Mouse (Mus musculus): ENCODE results near the gene Taar7d. TPM values are rescaled to one million over a fixed set of nuclear protein-coding genes. Genes with fewer than 3 reads are reported as not detected.

Gene Taar7d
- not detected in 2 replicates for polyA plus RNA-seq (2012; rRNA removed)

DNA sequence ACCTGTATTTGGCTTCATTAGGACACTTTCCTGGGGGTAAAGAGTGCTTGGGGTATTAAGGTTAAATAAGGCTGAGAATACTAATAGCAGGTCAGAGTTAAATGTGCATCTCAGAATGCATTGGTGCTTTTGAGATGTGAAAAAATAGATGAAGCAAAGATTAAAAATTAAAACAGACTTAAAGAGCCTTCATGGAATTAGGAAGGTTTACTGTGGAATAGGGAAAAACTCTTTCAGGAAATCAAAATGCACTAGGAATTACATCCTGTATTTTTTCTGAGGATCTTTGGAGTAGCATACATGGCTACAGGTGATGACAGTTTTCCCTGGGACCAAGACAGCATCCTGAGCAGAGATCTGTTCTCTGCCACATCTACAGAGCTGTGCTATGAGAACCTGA lies at the start of gene Taar7d:
TSS of gene Taar7d (plus strand) at position 301 of the 400 bp plus-strand sequence.
- Histone ChIP-seq H3K36me3 (ENCODE audit: control insufficient read depth, insufficient read depth, low read length) (no peaks in the 10 kb centered on the region), H3K27me3 (replicated peaks; ENCODE audit: control insufficient read depth, insufficient read depth, low read length) (no peaks in the 10 kb centered on the region), H3K27ac (ENCODE audit: insufficient read depth, low read depth, low read length) (no peak within 1 kb of the TSS), H3K4me3 (ENCODE audit: insufficient read depth, low read depth, low read length) (no peak within 1 kb of the TSS), H3K4me1 (ENCODE audit: control insufficient read depth, insufficient read depth, low read length) (no peaks in the 10 kb centered on the region)
- DNase-seq, result no peak
- TF ChIP-seq POLR2A (IDR thresholded peaks at IDR 0.05; ENCODE audit: low read depth, low read length) (no peak), CTCF (conservative IDR thresholded peaks at IDR 0.05; ENCODE audit: insufficient read depth, insufficient read length, low read depth, low read length) (no peak)

DNA sequence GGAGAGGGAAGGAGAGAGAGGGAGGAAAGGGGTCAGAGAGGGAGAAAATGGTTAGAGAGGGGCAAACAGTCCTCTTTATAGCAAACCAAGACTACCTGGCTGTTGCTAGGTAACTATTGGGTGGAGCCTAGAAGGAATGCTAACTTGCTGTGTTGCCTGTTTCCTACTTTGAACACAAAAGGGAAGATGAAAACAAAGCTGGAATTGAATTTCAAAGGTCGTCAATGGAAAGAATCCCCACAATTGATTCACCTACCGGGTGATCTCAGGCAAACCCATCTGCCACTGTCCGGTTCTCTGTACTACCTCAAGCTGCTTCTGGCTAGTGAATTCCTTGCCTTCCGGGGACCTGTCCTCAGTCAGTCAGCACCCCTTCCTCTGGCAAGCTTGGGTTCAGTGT lies 49.1 kb upstream of the Taar7d start:
- no peaks in the 10 kb centered on the region for H3K36me3 ChIP-seq (ENCODE audit: control insufficient read depth, insufficient read depth, low read length)
- H3K27ac ChIP-seq (ENCODE audit: insufficient read depth, low read depth, low read length), result no peak overlapping the region
- TF ChIP-seq POLR2A (IDR thresholded peaks at IDR 0.05; ENCODE audit: low read depth, low read length) (no peak), CTCF (conservative IDR thresholded peaks at IDR 0.05; ENCODE audit: insufficient read depth, insufficient read length, low read depth, low read length) (no peak)
- no peak for DNase-seq
- H3K4me1 ChIP-seq (ENCODE audit: control insufficient read depth, insufficient read depth, low read length), result no peaks in the 10 kb centered on the region
- H3K4me3 ChIP-seq (ENCODE audit: insufficient read depth, low read depth, low read length), result no peak overlapping the region
- H3K27me3 ChIP-seq (replicated peaks; ENCODE audit: control insufficient read depth, insufficient read depth, low read length), result no peaks in the 10 kb centered on the region
- WGBS, result 47% methylated on average over 4 of the region's 4 CpGs

DNA sequence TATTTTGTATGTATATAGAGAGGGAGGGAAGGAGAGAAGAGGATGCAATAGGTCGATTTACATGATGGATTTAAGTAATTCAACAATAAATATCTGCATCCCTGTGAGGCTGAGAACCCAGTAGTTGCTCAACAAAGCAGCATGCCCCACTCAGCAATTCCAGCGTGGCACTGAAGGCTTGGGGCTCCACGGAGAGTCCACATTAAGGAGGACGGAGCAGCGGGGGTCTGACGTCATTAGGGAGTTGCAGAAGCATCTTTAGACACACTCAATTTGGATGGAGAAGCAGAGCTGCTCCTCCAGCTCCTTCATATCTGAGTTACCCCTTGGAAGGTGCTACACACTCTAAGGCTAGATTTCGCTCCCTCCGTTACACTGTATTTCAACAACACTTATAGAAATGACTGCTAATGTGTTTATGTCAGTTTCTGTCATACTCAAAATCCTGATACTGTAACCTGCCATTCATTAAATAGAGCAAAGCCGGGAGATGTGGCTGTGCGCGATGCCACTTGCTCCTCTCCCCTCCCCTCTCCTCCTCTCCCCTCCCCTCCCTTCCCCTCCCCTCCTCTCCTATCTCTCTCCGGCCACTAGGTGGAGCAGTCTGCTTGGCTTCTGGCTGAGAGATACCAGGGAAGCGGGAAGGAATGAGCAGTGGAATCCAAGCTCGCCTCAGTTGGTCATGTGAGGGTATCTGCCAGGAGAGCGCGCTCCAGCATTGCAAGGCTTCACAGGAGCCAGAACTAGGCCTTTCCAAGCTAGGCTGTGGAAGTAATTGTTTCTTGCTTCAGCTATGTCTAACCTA lies 47.9 kb upstream of the Taar7d start:
- H3K36me3 ChIP-seq (ENCODE audit: control insufficient read depth, insufficient read depth, low read length), result no peaks in the 10 kb centered on the region
- no peaks in the 10 kb centered on the region for H3K27me3 ChIP-seq (replicated peaks; ENCODE audit: control insufficient read depth, insufficient read depth, low read length)
- H3K4me3 ChIP-seq (ENCODE audit: insufficient read depth, low read depth, low read length), result no peak overlapping the region
- TF ChIP-seq POLR2A (IDR thresholded peaks at IDR 0.05; ENCODE audit: low read depth, low read length), result no peak
- peak; percentile 84 for TF ChIP-seq CTCF (conservative IDR thresholded peaks at IDR 0.05; ENCODE audit: insufficient read depth, insufficient read length, low read depth, low read length)
- peak; percentile 86 for DNase-seq
- no peak overlapping the region for H3K27ac ChIP-seq (ENCODE audit: insufficient read depth, low read depth, low read length)
- no peaks in the 10 kb centered on the region for H3K4me1 ChIP-seq (ENCODE audit: control insufficient read depth, insufficient read depth, low read length)
- WGBS, result 45% methylated on average over 16 of the region's 16 CpGs

DNA sequence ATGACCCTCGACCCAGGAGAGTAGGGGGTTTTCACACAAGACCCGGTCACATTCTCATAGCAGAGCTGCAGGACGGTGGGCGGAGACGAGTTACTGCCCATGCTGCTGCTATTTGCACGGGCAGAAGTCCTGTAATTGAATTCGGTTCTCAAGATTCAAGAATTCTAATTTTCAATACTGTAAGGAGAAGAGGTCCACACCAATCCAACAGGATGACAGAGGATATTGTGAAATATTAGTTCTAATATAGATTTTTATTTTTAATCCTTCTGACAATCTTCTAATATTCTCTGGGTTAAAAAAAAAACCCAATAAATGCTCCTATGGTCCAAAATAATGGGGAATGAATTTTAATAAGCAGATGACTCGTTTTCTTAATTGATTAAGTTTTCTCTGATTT lies 41.5 kb upstream of the Taar7d start, which contains the start of gene Taar6:
TSS of gene Taar6 (minus strand) at position 101 of the 400 bp plus-strand sequence.
- Histone ChIP-seq H3K27me3 (replicated peaks; ENCODE audit: control insufficient read depth, insufficient read depth, low read length) (no peaks in the 10 kb centered on the region), H3K4me3 (ENCODE audit: insufficient read depth, low read depth, low read length) (no peak within 1 kb of the TSS), H3K27ac (ENCODE audit: insufficient read depth, low read depth, low read length) (no peak within 1 kb of the TSS), H3K4me1 (ENCODE audit: control insufficient read depth, insufficient read depth, low read length) (no peaks in the 10 kb centered on the region), H3K36me3 (ENCODE audit: control insufficient read depth, insufficient read depth, low read length) (no peaks in the 10 kb centered on the region)
- WGBS, result 70% methylated on average over 8 of the region's 8 CpGs
- TF ChIP-seq CTCF (conservative IDR thresholded peaks at IDR 0.05; ENCODE audit: insufficient read depth, insufficient read length, low read depth, low read length) (no peak), POLR2A (IDR thresholded peaks at IDR 0.05; ENCODE audit: low read depth, low read length) (no peak)
- DNase-seq, result no peak

- DNase-seq, result peak; percentile 6
- H3K27me3 ChIP-seq (replicated peaks; ENCODE audit: control insufficient read depth, insufficient read depth, low read length), result no peaks in the 10 kb centered on the region
- no peak overlapping the region for H3K4me3 ChIP-seq (ENCODE audit: insufficient read depth, low read depth, low read length)
- H3K27ac ChIP-seq (ENCODE audit: insufficient read depth, low read depth, low read length), result no peak overlapping the region
- H3K36me3 ChIP-seq (ENCODE audit: control insufficient read depth, insufficient read depth, low read length), result no peaks in the 10 kb centered on the region
- no peak for TF ChIP-seq POLR2A (IDR thresholded peaks at IDR 0.05; ENCODE audit: low read depth, low read length)
- TF ChIP-seq CTCF (conservative IDR thresholded peaks at IDR 0.05; ENCODE audit: insufficient read depth, insufficient read length, low read depth, low read length), result no peak
- no peaks in the 10 kb centered on the region for H3K4me1 ChIP-seq (ENCODE audit: control insufficient read depth, insufficient read depth, low read length)
- 76% methylated on average over 5 of the region's 5 CpGs for WGBS
These were observed 40.6 kb upstream of the Taar7d start for GRCm38 (mm10) chr10:23986419-23986818.

GRCm38 (mm10) chr10:23993381-23993780 lies 33.6 kb upstream of the Taar7d start, which contains the start of gene Taar7a:
Gene Taar7a, minus strand, starts transcription at chr10:23993481.
- Histone ChIP-seq H3K4me3 (ENCODE audit: insufficient read depth, low read depth, low read length) (no peak within 1 kb of the TSS), H3K36me3 (ENCODE audit: control insufficient read depth, insufficient read depth, low read length) (no peaks in the 10 kb centered on the region), H3K27me3 (replicated peaks; ENCODE audit: control insufficient read depth, insufficient read depth, low read length) (no peaks in the 10 kb centered on the region), H3K4me1 (ENCODE audit: control insufficient read depth, insufficient read depth, low read length) (no peaks in the 10 kb centered on the region), H3K27ac (ENCODE audit: insufficient read depth, low read depth, low read length) (no peak within 1 kb of the TSS)
- WGBS, result 84% methylated on average over 3 of the region's 3 CpGs
- no peak for DNase-seq
- TF ChIP-seq CTCF (conservative IDR thresholded peaks at IDR 0.05; ENCODE audit: insufficient read depth, insufficient read length, low read depth, low read length) (no peak), POLR2A (IDR thresholded peaks at IDR 0.05; ENCODE audit: low read depth, low read length) (no peak)

DNA sequence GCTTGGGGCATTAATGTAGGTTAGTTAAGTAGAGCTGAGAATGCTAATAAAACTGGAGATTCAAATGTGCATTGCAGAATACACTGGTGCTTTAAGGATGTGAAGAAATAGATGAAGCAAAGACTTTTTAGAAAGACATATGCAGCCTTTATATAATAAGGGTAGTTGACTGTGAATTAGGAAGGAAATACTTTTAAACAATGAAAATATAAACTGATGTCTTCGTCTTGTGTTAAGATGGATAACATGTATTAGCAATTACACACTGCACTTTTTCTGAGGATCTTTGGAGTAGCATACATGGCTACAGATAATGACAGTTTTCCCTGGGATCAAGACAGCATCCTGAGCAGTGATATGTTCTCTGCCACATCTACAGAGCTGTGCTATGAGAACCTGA lies 27.4 kb upstream of the Taar7d start, which contains the start of gene Taar7b:
TSS of gene Taar7b (plus strand) at position 301 of the 400 bp plus-strand sequence.
- no peak for TF ChIP-seq CTCF (conservative IDR thresholded peaks at IDR 0.05; ENCODE audit: insufficient read depth, insufficient read length, low read depth, low read length)
- no peak for TF ChIP-seq POLR2A (IDR thresholded peaks at IDR 0.05; ENCODE audit: low read depth, low read length)
- DNase-seq, result no peak
- Histone ChIP-seq H3K4me1 (ENCODE audit: control insufficient read depth, insufficient read depth, low read length) (no peaks in the 10 kb centered on the region), H3K4me3 (ENCODE audit: insufficient read depth, low read depth, low read length) (no peak within 1 kb of the TSS), H3K27me3 (replicated peaks; ENCODE audit: control insufficient read depth, insufficient read depth, low read length) (no peaks in the 10 kb centered on the region), H3K27ac (ENCODE audit: insufficient read depth, low read depth, low read length) (no peak within 1 kb of the TSS), H3K36me3 (ENCODE audit: control insufficient read depth, insufficient read depth, low read length) (no peaks in the 10 kb centered on the region)
- WGBS, result 73% methylated on average over 1 of the region's 1 CpGs

Measured in kidney, adult 2 months (tissue).